Mouse (Mus musculus) neural tube, embryonic 14.5 days (tissue): ENCODE measurements at regions not wholly inside any gene's neighbourhood (a gene's known extent, or its start where the extent isn't known, plus 50 kb on each side); places are given as distances from the start of the nearest gene placed in this dataset.

ENCODE experiments used
- ATAC-seq: fragments of 200-750 bp; cut with Nextera tagmentation; 2 replicates; pipeline ENCODE4 v1.8.0; 2017; ENCODE audit warnings: low read depth, mild to moderate bottlenecking, moderate TSS enrichment, moderate library complexity
- H3K27ac ChIP-seq: fragments of 300-500 bp; sonication (generic); 2 replicates; pipeline ENCODE4 v1.5.1; 2014; ENCODE audit warnings: low read depth, mild to moderate bottlenecking, control low read depth, low read length, moderate library complexity, mixed read lengths
- H3K27me3 ChIP-seq: fragments of 300-500 bp; sonication (generic); 2 replicates; pipeline ENCODE4 v1.6.1; 2014; ENCODE audit warnings: low read length; ENCODE audit not compliant: control insufficient read depth, insufficient read depth
- H3K36me3 ChIP-seq: fragments of 300-500 bp; sonication (generic); 2 replicates; pipeline ENCODE4 v1.6.1; 2014; ENCODE audit warnings: low read length, mixed read lengths; ENCODE audit not compliant: control insufficient read depth, insufficient read depth
- H3K4me1 ChIP-seq: fragments of 300-500 bp; sonication (generic); 2 replicates; pipeline ENCODE4 v1.6.1; 2014; ENCODE audit warnings: low read length; ENCODE audit not compliant: control insufficient read depth, insufficient read depth
- H3K4me2 ChIP-seq: fragments of 300-500 bp; sonication (generic); 2 replicates; pipeline ENCODE4 v1.6.1; 2014; ENCODE audit warnings: mild to moderate bottlenecking, low read depth, low read length, control low read depth
- H3K4me3 ChIP-seq: fragments of 300-500 bp; sonication (generic); 2 replicates; pipeline ENCODE4 v1.5.1; 2014; ENCODE audit warnings: low read depth, low read length, control low read depth, mixed read lengths
- H3K9ac ChIP-seq: fragments of 300-500 bp; sonication (generic); replicated peaks from 2 replicates; pipeline ENCODE4 v1.6.1; 2014; ENCODE audit warnings: low read depth, mild to moderate bottlenecking, control low read depth, low read length, mixed read lengths
- H3K9me3 ChIP-seq: fragments of 300-500 bp; sonication (generic); 2 replicates; pipeline ENCODE4 v1.6.1; 2016; ENCODE audit warnings: low read length; ENCODE audit not compliant: control insufficient read depth
- WGBS: fragments of 180-500 bp; shearing (Covaris S2); extraction: QIAGEN DNeasy Blood & Tissue Kit; methylation state at CpG from one replicate; pipeline ENCODE4 v1.1.7; 2014; 5-methylcytosine and 5-hydroxymethylcytosine counted together

GRCm38 (mm10) chr9:30533091-30533779 lies 106.3 kb downstream of the Snx19 start:
- no peak overlapping the region for H3K4me3 ChIP-seq
- no peaks in the 10 kb centered on the region for H3K36me3 ChIP-seq
- no peak overlapping the region for H3K9ac ChIP-seq
- ATAC-seq, result no peak
- H3K4me2 ChIP-seq, result no peak overlapping the region
- no peaks in the 10 kb centered on the region for H3K27me3 ChIP-seq
- H3K27ac ChIP-seq, result peak overlapping the region; percentile 18; the same call in 1 of the 2 replicates
- H3K4me1 ChIP-seq, result peaks cover 3% of the 10 kb centered on the region; the same call in 1 of the 2 replicates
- no peaks in the 10 kb centered on the region for H3K9me3 ChIP-seq
- 79% methylated on average over 9 of the region's 9 CpGs for WGBS

DNA sequence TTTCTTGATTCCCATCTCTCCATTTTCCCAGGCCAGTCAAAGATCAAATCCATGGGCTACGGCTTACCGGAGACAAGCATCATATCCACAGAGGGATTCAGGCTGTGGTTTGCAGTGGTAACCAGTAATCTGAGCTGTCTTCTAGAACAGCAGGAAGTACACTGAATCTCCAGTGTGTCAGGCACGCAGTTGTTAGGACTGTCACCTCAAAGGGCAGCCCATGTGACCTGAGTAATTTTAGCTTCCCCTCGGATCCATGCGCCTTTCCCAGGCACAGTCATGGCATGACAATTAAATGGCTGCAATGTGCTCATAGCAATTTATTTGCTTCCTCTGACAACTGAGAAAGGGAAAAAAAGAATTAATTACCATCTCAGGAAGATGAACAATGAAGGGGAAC lies 98.2 kb downstream of the Snx19 start:
- ATAC-seq, result no peak
- H3K9me3 ChIP-seq, result no peaks in the 10 kb centered on the region
- H3K27me3 ChIP-seq, result no peaks in the 10 kb centered on the region
- H3K27ac ChIP-seq, result no peak overlapping the region
- H3K4me3 ChIP-seq, result no peak overlapping the region
- H3K4me1 ChIP-seq, result peaks cover 6% of the 10 kb centered on the region; the same call in 1 of the 2 replicates
- no peak overlapping the region for H3K9ac ChIP-seq
- H3K4me2 ChIP-seq, result no peak overlapping the region
- WGBS, result 47% methylated on average over 5 of the region's 5 CpGs
- no peaks in the 10 kb centered on the region for H3K36me3 ChIP-seq

- 94% methylated on average over 6 of the region's 6 CpGs for WGBS
Measured at GRCm38 (mm10) chr9:30524401-30525066, 97.6 kb downstream of the Snx19 start.

DNA sequence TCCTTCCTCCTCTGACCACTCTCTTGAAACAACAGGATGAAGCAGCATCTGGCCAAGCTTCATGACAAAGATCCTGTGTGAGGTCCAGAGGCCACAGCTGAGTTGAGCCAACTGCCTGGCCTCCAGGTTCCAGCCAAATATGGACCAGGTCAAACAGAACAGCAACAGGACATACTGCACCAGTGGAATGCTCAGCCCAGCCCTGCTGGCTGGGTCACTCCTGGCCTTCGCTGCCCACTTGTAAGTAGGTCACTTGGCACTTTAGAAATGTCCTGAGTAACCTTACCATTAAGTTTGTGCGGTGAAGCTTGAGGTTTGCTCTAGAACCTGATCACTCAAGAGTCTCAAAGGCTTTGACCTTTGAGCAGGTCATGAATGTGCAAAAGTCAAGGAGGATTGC lies 96.9 kb downstream of the Snx19 start:
- Histone ChIP-seq H3K4me1 (peaks cover 6% of the 10 kb centered on the region; the same call in 1 of the 2 replicates), H3K9me3 (no peaks in the 10 kb centered on the region), H3K4me2 (no peak overlapping the region), H3K4me3 (no peak overlapping the region), H3K27ac (no peak overlapping the region), H3K9ac (no peak overlapping the region), H3K36me3 (no peaks in the 10 kb centered on the region), H3K27me3 (no peaks in the 10 kb centered on the region)
- 95% methylated on average over 2 of the region's 2 CpGs for WGBS
- no peak for ATAC-seq

More at GRCm38 (mm10) chr9:30524401-30525066, 97.6 kb downstream of the Snx19 start:
- Histone ChIP-seq H3K27ac (no peak overlapping the region), H3K27me3 (no peaks in the 10 kb centered on the region), H3K4me3 (no peak overlapping the region), H3K4me1 (peaks cover 6% of the 10 kb centered on the region; the same call in 1 of the 2 replicates), H3K9ac (no peak overlapping the region), H3K9me3 (no peaks in the 10 kb centered on the region), H3K4me2 (no peak overlapping the region), H3K36me3 (no peaks in the 10 kb centered on the region)
- ATAC-seq, result no peak

- WGBS, result 88% methylated on average over 10 of the region's 10 CpGs
Measured at GRCm38 (mm10) chr9:30522595-30523350, 95.9 kb downstream of the Snx19 start.

GRCm38 (mm10) chr9:30521556-30522240 lies 94.8 kb downstream of the Snx19 start:
- Histone ChIP-seq H3K4me1 (peaks cover 6% of the 10 kb centered on the region; the same call in 1 of the 2 replicates), H3K9me3 (no peaks in the 10 kb centered on the region), H3K4me3 (no peak overlapping the region), H3K27me3 (no peaks in the 10 kb centered on the region), H3K4me2 (no peak overlapping the region), H3K27ac (no peak overlapping the region), H3K9ac (no peak overlapping the region), H3K36me3 (no peaks in the 10 kb centered on the region)
- WGBS, result 90% methylated on average over 6 of the region's 6 CpGs
- no peak for ATAC-seq

More at GRCm38 (mm10) chr9:30522595-30523350, 95.9 kb downstream of the Snx19 start:
- peaks cover 6% of the 10 kb centered on the region; the same call in 1 of the 2 replicates for H3K4me1 ChIP-seq
- ATAC-seq, result no peak
- no peaks in the 10 kb centered on the region for H3K9me3 ChIP-seq
- H3K4me3 ChIP-seq, result no peak overlapping the region
- no peaks in the 10 kb centered on the region for H3K27me3 ChIP-seq
- H3K36me3 ChIP-seq, result no peaks in the 10 kb centered on the region
- H3K4me2 ChIP-seq, result no peak overlapping the region
- H3K9ac ChIP-seq, result no peak overlapping the region
- H3K27ac ChIP-seq, result no peak overlapping the region

GRCm38 (mm10) chr9:30520853-30521439 lies 94.0 kb downstream of the Snx19 start:
- H3K27me3 ChIP-seq, result no peaks in the 10 kb centered on the region
- peak; percentile 58; the same call in 1 of the 2 replicates for ATAC-seq
- WGBS, result 38% methylated on average over 9 of the region's 9 CpGs
- H3K9ac ChIP-seq, result no peak overlapping the region
- peak overlapping the region; percentile 69 for H3K27ac ChIP-seq
- no peaks in the 10 kb centered on the region for H3K36me3 ChIP-seq
- H3K4me3 ChIP-seq, result no peak overlapping the region
- no peaks in the 10 kb centered on the region for H3K9me3 ChIP-seq
- no peak overlapping the region for H3K4me2 ChIP-seq
- H3K4me1 ChIP-seq, result peaks cover 6% of the 10 kb centered on the region; the same call in 1 of the 2 replicates

DNA sequence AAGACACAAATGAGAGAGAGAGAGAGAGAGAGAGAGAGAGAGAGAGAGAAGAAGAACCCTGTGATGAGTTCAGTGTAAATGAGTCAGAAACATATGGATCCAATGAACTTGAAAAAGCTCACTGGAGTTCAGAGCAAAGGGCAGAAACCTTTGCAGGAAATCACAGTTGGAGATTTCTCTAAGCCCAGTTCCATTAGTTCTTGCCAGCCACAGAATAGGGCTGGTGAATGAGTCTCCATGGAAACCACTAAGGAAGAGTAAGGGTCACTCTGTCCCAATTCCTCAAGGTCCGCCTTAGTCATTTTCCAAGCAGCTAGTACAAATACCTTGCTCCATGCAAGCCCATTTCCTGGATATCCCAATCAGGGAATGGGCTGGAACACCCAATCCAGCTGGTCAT lies 93.2 kb downstream of the Snx19 start:
- Histone ChIP-seq H3K27ac (no peak overlapping the region), H3K27me3 (no peaks in the 10 kb centered on the region), H3K4me1 (peaks cover 6% of the 10 kb centered on the region; the same call in 1 of the 2 replicates), H3K4me2 (no peak overlapping the region), H3K4me3 (no peak overlapping the region), H3K36me3 (no peaks in the 10 kb centered on the region), H3K9ac (no peak overlapping the region), H3K9me3 (no peaks in the 10 kb centered on the region)
- WGBS, result 52% methylated on average over 1 of the region's 1 CpGs
- ATAC-seq, result no peak
